Mouse (Mus musculus) spleen, postnatal 4 days (tissue): ENCODE measurements around the gene Srpk1.

ENCODE experiments used
- DNase-seq, 2 experiments: peaks; one replicate each; pipeline ENCODE4 v3.0.0; 2022; ENCODE audit warnings: low spot score in 2 of 2

The Srpk1 gene

DNA sequence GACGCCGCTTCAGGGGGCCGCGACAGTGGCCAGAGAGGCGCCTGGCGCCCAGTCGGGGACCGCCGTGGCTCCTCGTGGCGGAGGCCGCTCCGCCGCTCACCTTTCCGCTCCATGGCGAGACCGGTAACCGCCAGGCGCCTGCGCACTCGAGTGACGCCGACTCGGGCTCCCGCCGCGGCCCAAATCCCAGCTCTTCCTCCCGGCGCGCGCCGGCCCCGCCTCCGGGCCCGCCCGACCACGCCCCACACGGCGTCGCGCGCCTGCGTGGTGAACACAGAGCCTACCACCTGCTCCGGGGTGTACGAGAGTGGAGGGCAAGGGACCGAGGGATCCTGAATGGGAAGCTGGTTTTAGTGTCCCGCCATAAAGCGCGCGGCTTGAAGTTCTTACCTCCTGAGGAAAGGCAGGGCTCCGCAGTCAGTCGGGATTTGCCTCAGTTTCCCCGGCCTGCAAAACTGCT, at the start of gene Srpk1:
Gene Srpk1 (minus strand): TSS at position 410 of the 460 bp plus-strand sequence.
- peak; percentile 88 to 95 for DNase-seq

DNA sequence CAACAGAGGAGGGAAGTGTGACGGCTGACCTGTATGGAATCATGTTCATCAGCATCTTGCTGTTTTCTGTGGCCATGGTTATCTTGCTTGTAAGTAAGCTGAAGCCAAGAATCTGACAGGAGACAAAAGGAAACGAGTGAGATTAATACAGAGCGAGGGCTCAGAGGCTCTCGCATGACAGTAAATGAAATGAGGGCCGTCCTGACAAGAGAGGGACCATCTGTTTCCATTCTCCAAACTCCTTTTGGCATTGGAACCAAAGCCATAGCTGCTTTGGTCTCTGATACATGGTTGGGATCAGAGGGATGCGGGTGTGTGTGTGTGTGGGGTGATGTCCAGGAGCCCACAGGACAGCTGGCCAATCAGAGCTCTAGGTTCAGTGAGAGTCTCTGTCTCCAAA, 37.1 kb upstream of the Srpk1 start:
- DNase-seq = no peak

DNA sequence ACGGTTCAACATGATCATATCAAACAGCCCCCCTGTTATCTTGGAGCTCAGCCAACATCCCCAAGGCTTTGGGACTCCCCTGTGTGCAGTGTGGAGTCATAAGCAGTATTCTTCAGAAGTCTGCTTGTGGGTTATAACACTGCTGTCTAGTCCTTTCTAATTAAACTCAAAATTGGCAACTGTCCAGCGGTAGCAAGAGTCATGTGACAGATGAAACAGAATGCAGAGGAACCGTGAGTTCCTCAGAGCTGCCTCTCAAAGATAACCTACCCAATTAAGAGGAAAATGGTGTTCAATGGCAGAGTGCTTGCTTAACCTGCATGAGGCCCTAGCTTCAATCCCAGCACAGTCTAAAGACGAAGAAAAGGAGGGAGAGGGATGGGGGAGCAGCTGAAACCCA, 35.4 kb upstream of the Srpk1 start:
- DNase-seq = no peak

DNA sequence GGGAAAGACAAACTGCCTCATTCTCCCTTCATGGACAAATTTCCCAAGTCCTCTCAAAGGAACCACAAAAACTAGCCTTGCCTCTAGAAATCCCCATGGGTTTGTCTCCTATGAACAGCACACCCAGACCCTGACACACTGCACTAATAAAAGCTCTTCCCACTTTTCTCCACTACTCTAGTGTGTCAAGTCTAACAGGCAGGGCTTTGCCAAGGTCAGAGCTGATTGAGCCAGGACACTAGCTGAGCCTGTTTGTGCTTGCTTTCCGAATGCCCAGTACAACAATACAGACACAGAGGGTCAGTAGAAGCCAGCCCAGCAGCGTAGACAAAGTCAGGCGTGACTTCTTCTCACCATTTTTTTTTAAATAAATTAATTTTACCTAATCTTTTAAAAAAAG, 27.8 kb upstream of the Srpk1 start:
- DNase-seq = no peak

DNA sequence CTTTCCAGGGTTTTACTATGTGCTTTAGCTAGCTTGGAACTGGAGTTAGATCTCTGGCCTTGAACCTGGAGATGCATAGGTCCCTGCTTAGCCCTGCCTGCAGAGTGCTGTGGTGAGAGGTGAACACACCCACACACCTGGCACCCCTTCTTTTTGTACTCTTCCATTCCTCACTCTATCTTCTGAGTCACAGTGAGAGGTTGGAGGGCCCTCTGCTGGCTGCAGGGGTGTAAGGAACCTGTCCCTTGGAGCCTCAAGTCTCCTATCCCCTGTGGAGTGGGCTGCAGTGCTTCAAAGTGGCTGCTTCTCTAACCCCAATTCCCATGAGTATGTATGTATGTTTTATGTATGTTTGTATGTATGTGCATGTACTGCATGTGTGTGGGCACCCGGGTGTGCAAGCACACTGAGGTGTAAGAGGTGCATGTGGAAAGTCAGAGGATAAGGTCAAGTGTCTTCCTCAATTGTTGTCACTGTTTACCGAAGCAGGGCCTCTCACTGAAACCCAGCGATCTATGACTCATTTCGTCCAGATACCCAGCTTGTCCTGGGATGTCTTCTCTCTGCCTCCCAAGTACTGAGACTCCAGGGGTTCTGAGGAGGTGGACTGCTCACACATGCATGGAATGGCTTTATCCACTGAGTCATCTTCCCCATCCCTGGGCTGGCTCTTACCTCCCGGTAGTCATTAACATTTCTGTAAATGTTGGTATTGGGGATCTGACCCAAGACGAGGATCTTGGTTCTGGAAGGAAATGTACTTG, 26.3 kb upstream of the Srpk1 start:
- peak; percentile 36 to 68 for DNase-seq

DNA sequence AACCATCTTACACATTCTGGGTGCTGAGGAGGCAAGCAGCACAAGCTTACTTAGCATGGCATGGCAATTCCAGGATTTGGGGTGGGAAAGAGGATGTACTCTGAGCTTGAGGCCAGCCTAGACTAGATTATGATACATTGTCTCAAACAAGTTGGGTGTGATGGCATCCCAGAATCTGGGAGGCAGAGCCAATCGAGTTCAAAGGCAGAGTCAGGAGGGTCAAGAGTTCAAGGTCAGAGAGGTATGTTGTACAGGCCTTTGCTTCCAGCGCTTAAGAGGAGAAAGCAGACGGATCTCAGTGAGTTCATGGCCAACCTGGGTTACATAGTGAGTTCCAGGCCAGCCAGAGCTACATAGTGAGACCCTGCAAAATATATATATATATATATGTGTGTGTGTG, 23.7 kb upstream of the Srpk1 start:
- no peak for DNase-seq

DNA sequence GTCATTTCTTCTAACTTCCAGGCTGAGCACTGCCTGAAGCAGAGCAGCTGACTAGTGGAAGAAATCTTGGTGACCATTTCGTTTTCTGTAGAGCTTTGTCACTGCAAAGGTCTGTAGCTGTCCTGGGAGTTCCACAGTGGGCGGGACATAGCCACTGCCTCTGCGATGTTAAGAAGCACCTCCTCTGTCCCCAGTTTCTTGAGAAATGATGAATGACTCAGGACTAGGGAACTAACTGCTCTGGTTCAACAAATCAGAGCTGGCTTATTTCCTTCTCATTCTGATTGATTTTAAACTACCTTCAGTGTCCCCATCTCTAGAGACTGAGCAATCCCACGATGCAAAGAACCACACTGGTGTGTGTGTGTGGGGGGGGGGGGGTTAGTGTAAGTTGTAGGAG, 21.6 kb upstream of the Srpk1 start:
- DNase-seq = no peak

DNA sequence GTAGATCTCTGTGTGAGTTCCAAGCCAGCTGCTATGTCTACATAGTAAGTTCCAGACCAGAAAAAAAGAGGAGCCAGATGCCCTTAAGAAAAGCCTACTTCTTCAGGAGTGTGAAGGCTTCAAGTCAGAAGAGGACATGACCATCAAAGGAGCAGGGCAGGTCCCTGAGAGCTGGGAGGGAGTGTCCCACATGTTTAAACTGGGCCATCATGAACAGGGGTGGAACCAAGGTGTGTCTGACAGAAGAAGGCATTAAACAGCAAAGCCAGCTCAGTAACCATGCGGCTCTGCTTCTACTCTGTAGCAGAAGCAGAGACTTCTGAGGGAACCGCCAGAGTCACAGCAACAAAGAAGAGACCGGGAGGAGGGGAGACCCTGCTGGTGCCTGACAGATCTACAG, 21.2 kb upstream of the Srpk1 start:
- no peak for DNase-seq

DNA sequence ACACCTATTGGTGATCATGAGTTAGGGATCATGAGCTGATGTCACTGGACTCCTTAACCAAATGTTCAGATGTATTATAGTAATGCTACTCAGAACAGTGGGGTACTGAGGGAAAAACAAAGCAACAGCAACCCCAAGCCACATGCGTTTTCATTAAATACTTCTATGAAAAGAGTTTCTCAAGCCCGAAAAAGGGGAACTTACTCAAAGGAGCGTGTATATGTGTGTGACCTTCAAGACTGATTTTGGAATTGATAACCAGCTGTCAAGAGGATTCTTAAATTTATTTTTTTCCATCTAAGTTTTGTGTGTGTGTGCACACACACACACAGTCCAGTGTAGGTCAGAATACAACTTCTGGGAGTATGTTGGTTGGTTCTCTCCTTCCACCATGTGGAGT, 17.6 kb upstream of the Srpk1 start:
- no peak for DNase-seq

DNA sequence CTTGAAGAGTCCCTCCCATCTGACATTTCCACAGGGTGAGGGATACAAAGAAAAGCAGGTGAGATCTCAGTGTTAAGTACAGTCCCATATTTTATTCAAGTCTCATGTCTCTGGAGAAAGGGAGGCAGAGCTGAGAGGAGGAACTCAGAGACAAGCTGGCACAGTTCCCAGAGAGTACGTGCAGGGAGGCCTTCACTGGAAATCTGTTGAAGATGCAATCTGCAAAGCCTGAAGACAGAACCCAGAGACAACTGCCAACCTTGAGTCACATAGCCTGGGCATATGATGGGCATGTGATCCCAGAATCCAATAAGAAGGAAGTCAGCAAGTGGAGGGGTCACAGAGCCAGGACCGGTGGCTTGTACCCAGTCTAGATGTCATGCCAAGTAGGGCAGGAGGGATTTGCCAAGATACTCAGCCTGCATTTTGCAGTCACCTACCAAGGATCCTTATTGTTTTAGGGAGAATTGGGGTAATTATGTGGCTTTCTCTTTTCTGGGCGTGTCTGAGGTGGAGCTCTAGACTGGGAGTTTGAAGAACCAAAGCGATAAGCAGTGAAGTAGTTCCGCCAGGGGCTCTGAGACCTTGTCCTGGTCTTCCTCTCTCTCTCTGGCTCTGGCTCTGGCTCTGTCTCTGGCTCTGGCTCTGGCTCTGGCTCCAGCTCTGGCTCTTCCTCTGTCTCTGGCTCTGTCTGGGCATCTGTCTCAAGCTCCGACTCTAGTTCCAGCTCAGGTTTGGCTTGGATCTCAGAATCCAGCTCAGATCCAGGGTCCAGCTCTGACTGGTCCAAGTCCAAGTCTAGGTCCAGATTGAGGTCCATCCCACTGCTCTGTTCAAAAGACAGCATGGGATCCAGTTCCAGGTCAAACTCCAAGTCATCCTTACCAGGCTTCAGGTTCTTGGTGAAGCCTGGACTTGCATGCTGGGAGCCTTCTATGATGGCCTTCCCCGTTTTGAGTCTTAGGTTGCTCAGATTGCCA, 15.5 kb upstream of the Srpk1 start:
- DNase-seq = no peak

DNA sequence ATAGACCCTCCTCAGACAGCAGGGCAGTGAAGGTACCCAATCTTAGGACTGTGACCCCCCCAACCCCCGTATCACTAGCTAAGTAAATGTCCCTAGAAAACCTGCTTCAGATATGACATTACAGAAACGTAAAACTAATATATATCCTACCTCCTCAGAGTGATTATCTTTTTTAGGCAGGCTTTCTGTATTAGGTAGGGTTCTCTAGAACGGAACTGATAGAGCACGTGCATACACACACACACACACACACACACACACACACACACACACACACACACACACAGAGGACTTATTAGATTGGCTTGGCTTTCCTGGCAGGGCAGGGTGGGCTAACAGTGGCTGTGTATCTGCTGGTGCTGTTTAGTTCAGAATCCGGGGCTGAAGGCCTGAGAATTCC, 13.3 kb upstream of the Srpk1 start:
- DNase-seq = no peak

DNA sequence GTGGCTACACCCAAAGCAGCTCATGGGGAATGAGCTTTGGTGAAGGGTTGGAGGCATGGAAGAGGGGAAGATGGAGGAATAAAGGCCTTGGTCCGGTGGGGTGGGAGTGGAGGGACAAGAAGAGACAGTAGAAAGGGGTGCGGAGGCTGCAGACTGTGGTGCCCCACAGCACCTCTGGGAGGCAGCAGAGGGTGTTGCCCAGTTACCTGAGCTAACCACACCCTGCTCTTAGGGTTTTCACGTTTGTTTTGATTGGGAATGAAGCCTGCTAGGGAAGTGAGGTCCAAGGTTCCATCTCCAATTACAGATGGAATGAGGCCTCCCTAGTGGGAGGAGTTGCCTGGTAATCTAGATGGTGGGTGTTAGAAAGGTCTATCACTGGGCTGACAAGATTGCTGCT, 6.6 kb upstream of the Srpk1 start:
- no peak for DNase-seq

DNA sequence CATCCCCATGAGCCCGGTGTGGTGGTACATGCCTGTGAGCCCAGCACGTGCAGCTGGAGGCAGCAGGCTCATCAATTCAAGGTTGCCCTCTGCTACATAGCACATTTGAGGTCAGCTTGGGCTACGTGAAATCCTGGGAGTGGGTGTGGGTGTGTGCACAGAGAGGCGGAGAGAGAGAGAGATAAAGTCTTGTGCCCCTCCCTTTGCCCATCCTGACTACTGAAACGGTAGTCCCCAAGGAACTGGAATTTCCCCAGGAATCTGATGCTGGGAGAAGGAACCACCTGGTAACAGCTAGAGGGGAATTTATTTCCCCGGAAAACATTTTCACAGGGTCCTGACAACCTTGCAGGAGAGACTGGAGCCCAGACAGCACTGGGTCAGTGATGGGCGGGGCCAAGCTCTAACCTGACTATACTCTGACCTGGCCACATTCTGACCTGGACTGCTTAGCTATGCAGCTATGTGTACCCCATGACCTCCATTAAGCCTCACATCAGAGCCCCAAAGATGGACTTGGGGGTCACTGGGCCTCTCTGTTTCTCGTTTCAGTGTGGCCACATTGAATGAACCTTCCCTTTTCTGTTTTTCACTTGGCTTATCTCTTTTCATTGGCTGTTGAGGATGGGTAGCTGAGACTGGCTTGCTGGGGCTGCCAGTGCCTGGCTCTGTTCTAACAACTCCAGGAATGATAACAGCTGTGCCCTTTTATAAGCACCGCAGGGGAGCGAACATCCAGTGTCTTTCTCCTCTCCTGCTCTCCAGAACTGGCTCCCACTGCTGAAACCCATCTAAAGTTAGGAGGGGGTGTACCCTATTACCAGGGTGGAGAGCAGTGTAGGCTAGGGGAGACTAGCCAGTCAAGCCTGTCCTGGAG, 6.0 kb upstream of the Srpk1 start:
- no peak for DNase-seq

DNA sequence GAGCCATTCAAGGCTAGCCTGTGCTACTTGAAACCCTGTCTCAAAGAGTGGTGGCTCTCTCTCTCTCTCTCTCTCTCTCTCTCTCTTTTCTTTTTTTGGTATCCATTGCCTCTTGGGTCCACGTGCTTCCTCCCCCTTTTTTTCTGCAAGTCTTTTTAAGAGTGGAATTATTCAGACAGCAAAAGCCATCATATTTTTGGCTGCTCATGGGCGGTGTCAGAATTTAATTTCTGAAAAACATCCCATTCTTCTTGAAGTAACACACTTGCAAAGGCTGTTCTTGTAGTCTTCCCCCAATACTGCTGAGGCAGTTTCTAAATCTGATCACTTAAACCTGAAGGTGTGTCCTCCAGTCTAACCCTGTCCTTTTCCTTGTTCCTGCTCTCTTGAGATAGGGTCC, 4.4 kb upstream of the Srpk1 start:
- no peak for DNase-seq

DNA sequence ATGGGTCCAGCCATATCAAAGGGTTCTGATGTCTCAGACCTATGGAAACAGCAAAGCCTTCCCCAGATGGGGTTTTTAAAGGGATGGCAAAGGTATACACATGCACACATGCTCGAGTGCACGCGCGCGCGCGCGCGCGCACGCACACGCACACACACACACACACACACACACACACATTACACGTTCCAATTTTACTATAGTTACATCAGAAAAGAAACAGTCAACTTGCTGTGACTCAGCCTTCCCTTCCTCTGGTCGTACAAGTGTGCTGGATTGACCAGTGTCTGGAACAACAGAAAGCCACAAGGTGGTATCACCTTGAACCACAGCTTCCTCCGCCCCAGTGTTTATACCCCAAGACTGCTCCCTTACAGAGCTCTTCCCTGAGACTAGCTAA, 2.8 kb upstream of the Srpk1 start:
- no peak for DNase-seq

DNA sequence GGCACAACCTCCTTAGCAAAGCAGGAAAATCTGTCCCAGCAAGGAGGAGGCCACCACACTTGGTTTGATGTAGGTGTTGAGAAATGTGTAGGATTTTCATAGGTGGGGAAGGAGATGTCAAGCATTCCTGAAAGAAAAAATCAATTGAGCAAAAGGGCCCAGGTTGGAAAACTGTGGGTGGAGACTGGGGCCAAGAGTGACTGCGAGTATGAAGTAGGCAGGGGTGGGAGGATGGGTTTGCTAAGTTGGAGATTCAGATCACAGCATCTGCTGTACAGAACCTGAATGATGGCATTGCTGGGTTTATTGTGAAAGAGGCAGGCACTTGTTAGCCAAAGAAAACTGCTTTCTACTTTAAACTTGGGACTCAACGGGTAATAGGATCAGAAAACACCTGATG, 2.3 kb upstream of the Srpk1 start:
- no peak for DNase-seq

DNA sequence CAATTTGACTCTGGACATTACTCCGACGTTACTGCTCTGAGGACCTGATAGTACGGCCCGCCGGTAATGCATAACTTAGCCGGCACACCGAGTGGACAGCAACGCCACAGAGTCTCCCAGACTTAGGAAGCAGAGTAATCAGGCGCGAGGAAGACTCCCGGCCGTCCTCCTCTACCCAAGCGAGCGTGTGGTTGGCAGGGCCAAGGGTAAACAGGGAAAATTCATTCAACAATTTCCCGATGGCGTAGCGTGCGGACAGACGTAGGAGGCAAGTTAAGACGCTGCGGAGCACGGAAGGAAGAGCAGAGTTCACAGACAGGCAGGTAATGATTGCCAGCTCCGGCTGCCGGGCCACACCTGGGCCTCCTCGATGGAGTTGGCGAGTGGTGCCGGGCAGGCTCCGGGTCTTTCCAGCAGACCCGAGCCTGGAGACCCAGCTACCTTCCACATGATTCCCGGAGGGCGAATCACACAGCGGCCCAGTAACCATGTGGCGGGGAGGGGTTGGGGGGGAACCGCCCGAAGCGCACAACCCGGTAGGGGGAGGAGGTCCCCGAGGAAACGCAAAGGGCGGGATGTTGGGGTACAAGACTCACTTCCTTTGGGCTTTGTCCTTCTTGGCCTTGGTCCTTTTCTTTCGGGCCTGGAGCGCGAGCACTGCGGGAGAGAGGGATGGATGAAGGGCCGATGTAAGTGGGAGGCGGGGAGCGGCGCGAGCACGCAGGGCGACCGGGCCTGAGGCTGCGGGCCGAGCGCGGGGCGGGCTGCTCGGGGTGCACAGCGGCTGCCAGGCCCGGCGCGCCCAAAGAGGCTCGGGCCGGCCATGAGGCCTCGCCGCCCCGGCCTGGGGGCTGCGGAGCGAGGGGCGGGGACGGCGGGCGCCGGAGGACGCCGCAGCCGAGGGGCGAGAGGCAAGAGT, 869 bp downstream of the Srpk1 start:
- DNase-seq = peak; percentile 39 to 75

DNA sequence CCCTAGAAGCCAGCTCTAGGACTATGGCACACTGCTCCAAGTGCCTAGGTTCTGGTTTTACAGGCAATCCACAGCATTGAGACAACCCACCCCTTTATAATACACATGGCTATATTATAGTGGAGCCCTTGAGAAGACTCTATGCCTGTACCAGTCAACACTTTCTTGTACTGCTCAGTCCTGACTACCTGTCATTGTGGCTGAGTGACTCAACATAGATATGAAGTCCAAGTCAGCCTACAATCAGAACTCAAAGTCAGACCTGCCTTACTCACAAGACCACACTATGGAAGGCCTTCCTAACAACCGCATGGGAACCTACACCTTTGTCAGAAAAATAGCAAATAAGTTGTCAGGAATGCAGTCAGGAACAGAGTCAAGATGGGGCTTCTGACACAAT, 3.7 kb downstream of the Srpk1 start:
- DNase-seq = no peak

DNA sequence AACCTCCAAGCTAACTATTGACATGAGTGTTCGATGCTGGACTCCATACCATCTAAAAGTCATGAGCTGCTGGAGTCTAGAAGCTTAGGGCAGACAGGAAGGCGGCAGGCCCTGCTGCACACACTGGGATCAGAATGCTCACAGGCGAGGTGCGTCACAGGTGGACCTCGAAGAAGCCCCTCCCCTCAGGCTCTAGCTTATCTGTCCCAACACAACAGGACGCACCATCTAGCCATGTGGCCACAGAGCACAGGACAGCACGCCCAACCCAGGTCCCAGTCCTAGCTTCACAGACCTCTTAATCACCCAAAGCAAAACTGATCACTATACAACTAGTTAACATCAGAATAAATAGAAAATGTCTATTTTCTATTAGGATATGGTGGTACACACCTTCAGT, 4.4 kb downstream of the Srpk1 start:
- DNase-seq = peak in 1 of 2 experiments; percentile 18

DNA sequence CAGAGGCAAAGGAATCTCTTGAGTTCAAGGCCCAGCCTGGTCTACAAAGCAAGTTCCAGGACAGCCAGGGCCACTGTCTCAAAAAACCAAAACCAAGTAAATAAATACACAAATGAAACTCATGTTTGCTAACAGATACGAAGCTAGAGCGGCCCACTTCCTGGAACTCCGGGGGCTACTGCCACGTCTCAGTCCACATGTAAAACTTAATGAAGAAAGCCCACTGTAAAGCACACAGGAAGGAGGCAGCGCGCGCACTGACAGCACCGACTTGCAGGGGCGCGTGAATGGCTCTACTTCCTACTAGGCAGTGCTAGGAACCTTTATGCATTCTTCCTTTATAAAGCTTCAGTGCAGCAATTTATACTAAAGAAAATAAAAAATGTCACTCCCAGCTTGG, 4.9 kb downstream of the Srpk1 start:
- DNase-seq = no peak

DNA sequence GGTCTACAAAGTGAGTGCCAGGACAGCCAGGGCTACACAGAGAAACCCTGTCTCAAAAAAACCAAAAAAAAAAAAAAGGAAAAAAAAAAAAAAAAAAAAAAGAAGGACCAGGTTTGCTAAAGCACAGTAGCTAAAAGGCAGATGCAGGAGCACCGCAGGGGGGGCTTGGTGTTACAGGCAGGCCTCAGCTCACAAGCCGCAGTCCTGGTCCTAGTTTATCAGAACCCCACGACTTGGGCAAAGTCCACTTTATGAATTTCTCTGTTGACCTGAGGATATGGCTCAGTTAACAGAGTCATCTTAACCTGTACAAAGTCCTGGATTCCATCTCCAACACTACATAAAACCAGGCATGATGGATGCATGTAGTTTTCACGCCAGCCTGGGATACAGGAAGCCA, 7.2 kb downstream of the Srpk1 start:
- DNase-seq = no peak
